Mouse (Mus musculus) gastrocnemius, postnatal 4 days (tissue): ENCODE measurements around the gene Eif3k. TPM values are rescaled to one million over a fixed set of nuclear protein-coding genes. Genes with fewer than 3 reads are reported as not detected.

ENCODE experiments used
- DNase-seq, 2 experiments: peaks; one replicate each; pipeline ENCODE4 v3.0.0; 2021 to 2022; ENCODE audit warnings: low spot score in 2 of 2, mixed read lengths in 2 of 2
- total RNA-seq, 2 experiments: library from RNA; stranded (reverse); gene quantifications; 2 replicates each; pipeline ENCODE4 v1.2.3; 2021

The Eif3k gene
- total RNA-seq, 2 experiments from 2014 or later = 191 to 212 TPM

DNA sequence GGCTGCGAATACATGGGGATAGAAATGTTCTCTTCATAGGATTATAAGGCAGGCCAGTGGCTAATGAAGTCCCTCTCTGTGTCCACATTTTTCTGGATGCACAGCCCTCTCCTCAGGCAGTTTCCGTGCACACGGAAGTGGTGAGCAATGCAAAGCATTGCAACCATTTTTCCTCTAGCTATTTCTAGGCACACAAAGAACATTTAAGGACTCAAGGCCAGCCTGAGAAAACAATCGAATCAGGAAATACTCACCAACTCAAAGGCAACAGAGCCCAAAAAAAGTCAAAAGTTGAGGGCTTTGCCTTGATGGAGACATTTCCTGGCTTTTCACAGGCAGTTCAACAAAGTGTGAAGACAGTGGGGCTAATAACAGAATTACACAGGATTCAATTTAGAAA is 40.5 kb downstream of the Eif3k start:
- no peak for DNase-seq

- no peak for DNase-seq
Measured at GRCm38 (mm10) chr7:28939418-28940183, 42.1 kb downstream of the Eif3k start.

GRCm38 (mm10) chr7:28938654-28939053 is 43.0 kb downstream of the Eif3k start:
- DNase-seq = no peak

DNA sequence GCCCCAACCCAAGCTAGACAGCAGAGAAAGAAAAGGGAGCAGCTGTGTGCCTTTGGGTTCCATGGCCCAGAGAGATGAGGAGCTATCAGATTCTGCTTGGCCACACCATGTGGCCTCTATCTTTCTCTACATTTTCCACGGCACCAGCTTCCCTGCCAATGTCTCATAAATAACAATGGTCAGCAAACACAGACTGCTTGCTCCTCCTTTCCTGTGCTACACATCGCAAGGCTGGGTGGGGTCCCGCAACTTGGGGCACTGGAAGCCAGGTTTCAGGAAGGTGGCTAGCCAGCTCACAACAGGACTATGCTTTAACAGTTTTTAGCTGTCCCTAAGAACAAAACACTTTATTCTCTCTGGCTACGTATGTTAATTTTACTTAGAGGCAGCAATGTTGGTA is 44.9 kb downstream of the Eif3k start:
- DNase-seq = no peak

- no peak for DNase-seq
Measured at GRCm38 (mm10) chr7:28933825-28934224, 47.8 kb downstream of the Eif3k start.

DNA sequence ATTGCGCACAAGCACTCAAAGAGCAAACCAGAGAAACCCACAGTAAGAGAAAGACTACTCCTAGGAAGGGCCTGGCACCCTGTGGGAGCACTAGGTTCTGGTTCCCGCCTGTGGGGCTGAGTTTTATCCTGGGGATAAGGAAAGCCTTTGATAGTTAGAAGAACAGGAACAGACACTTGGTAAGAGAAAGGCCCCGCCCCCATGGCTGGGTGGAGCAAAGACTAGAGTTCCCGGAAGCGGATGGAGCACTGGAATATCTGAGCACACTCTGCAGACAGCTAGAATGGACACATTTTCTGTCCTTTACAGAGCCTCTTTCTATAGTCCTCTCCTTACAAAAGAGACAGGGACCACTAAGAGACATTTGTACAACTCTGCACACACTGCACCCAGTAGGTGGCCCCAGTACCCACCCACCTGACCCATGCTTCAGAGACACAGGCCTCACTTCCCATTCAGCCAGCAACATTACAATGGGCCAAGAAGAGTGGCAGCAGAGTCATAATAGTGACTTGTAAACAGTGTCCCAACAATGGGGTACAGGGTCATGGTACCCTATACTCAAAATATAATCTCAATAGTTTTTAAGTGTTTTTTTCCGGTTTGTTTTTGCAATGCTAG is 49.1 kb downstream of the Eif3k start:
- no peak for DNase-seq

- no peak for DNase-seq
Measured at GRCm38 (mm10) chr7:28931695-28932039, 50.0 kb downstream of the Eif3k start.

DNA sequence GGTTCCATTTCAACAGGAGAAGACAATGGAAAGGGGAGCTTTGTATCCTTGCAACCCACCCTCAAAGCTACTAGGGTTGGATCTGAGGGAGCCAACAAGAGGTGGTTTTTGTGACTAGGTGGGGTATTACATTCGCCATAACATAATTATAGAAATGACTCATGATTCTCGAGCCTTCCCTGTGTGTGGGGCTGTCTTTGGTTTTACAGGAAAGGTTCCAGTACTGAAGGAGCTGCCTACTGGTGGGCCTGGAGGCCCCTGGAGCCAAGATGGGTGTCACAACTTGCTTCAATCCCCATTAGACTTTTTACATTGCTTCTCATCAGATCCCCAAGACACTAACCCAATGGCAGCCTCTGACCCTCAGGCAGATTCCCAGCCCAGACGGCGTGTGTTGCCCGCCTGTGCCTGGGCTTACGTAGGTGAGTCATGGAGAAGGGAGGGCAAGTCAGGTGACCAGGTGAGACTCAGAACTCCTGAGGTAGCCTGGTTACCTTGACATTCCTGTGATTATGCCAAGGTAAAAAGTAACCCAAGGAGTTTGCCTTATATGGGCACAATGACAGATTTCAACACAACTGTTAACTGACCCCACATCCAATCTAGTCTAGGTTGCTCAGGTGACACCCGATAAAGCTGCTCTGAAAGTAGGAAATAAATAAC is 50.5 kb downstream of the Eif3k start:
- DNase-seq = no peak

- no peak for DNase-seq
Measured at GRCm38 (mm10) chr7:28930320-28931031, 51.2 kb downstream of the Eif3k start.

- DNase-seq = no peak
Measured at GRCm38 (mm10) chr7:28929381-28929780, 52.3 kb downstream of the Eif3k start.

- DNase-seq = no peak
Measured at GRCm38 (mm10) chr7:28926172-28926571, 55.5 kb downstream of the Eif3k start.

- DNase-seq = peak in 1 of 2 experiments; percentile 67
Measured at GRCm38 (mm10) chr7:28925317-28925716, 56.3 kb downstream of the Eif3k start.

GRCm38 (mm10) chr7:28924802-28925201 is 56.9 kb downstream of the Eif3k start:
- no peak for DNase-seq

- DNase-seq = no peak
Measured at GRCm38 (mm10) chr7:28923865-28924291, 57.8 kb downstream of the Eif3k start.

DNA sequence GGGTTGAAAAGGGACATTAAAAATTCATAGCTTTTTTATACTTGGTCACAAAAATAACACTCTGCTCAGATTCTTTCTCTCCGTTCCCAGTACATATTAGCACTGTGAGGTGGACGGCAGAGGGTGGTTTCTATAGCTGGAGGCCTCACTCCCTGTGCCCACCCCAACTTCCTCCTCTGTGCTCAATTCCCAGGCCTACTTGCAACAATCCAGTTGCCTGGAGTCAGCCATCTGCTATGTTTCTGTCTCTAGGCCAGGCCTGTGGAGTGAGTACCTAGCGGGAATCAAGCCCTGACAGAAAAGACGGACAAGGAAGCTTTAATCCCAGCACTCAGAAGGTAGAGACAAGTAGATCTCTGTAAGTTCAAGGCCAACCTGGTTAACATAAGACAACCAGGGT is 59.1 kb downstream of the Eif3k start:
- DNase-seq = no peak

DNA sequence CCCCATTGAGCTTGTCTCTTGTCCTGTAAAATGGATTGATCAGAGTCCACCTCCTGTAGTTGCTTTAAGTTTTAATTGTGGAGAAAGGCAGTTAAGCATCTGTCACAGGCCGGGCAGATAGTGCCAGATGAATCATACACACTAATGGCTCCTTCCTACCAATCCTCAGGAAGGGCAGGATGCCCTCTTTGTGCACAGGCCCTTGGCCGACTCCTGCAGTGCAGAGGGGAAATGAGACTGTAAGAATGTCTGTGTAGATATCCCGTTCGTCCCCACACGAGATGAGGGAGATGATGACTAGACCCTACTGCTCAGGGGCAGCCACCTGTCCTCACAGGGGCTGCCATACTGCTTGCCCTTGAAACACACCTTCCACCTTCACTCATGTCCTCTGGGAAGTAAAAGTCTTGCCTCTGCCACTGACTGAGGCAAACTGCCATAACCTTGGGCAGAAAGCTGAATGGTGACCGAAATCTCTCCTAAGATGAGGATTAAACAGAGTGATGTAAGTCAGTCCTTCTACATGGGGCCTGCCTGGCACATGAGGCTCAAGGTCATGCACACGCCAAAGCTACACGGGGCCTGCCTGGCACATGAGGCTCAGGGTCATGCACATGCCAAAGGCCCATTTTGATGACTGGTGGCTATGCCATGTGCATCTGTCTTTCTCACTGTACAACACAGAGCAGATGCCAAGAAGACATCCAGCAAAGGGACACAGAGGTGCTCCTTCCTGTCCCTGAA is 59.8 kb downstream of the Eif3k start:
- DNase-seq = no peak

Other genes starting within 250 kb of the Eif3k start
- 10 to 100 TPM; 34.4 to 34.8 TPM for gene Mrps12, start 240.0 kb downstream of the Eif3k start, total RNA-seq
- gene Sars2, start 239.9 kb downstream of the Eif3k start, total RNA-seq = 10 to 100 TPM; 16.2 to 19.5 TPM
- gene Ccer2, start 225.7 kb downstream of the Eif3k start, total RNA-seq = not detected
- 10 to 100 TPM; 82.3 to 83.2 TPM for gene Sirt2, start 215.1 kb downstream of the Eif3k start, total RNA-seq
- 10 to 100 TPM; 17.3 to 20.0 TPM for gene Nfkbib, start 214.4 kb downstream of the Eif3k start, total RNA-seq
- 1 to 10 TPM; 1.7 to 1.8 TPM for gene Rinl, start 192.9 kb downstream of the Eif3k start, total RNA-seq
- gene Hnrnpl, start 173.3 kb downstream of the Eif3k start, total RNA-seq = 100 to 1,000 TPM; 369 to 382 TPM
- gene Ech1, start 156.6 kb downstream of the Eif3k start, total RNA-seq = 100 to 1,000 TPM; 211 to 220 TPM
- 1 to 10 TPM; 5.3 to 8.7 TPM for gene Lgals4, start 148.0 kb downstream of the Eif3k start, total RNA-seq
- gene Lgals7, start 118.0 kb downstream of the Eif3k start, total RNA-seq = 1 to 10 TPM in 1 of 2 experiments, under 1 TPM in 1; 0.52 to 2.3 TPM
- gene Capn12, start 100.4 kb downstream of the Eif3k start, total RNA-seq = under 1 TPM; 0.10 to 0.20 TPM
- gene Actn4, start 19.5 kb downstream of the Eif3k start, total RNA-seq = 100 to 1,000 TPM; 133 to 160 TPM
- 1 to 10 TPM; 1.3 to 1.6 TPM for gene Map4k1, start 186 bp upstream of the Eif3k start, total RNA-seq
- 100 to 1,000 TPM; 420 to 483 TPM for gene Ryr1, start 143.3 kb upstream of the Eif3k start, total RNA-seq
- gene Rasgrp4, start 153.0 kb upstream of the Eif3k start, total RNA-seq = 1 to 10 TPM; 2.3 to 3.0 TPM
- 10 to 100 TPM; 12.8 to 13.2 TPM for gene Fam98c, start 174.4 kb upstream of the Eif3k start, total RNA-seq
- gene Ggn, start 188.3 kb upstream of the Eif3k start, total RNA-seq = under 1 TPM; 0.36 to 0.81 TPM
- gene Spred3, start 188.5 kb upstream of the Eif3k start, total RNA-seq = 1 to 10 TPM; 2.9 to 3.3 TPM
- gene Psmd8, start 198.8 kb upstream of the Eif3k start, total RNA-seq = 100 to 1,000 TPM; 174 to 187 TPM
- 1 to 10 TPM in 1 of 2 experiments, under 1 TPM in 1; 0.41 to 1.6 TPM for gene Catsperg1, start 232.2 kb upstream of the Eif3k start, total RNA-seq